Mouse (Mus musculus): ENCODE measurements around the gene Galnt6. TPM values are rescaled to one million over a fixed set of nuclear protein-coding genes. Genes with fewer than 3 reads are reported as not detected.
"Not testable (repeated sequence)": the region's sequence is repeated elsewhere in the genome, so short reads cannot be mapped to it uniquely, and the experiment has no call there.

Gene Galnt6
- 0.04 and 0.07 TPM in 2 replicates for polyA plus RNA-seq (2014; fragmentation: Nextera tagmentation; extraction: Ambion mirVana)

DNA sequence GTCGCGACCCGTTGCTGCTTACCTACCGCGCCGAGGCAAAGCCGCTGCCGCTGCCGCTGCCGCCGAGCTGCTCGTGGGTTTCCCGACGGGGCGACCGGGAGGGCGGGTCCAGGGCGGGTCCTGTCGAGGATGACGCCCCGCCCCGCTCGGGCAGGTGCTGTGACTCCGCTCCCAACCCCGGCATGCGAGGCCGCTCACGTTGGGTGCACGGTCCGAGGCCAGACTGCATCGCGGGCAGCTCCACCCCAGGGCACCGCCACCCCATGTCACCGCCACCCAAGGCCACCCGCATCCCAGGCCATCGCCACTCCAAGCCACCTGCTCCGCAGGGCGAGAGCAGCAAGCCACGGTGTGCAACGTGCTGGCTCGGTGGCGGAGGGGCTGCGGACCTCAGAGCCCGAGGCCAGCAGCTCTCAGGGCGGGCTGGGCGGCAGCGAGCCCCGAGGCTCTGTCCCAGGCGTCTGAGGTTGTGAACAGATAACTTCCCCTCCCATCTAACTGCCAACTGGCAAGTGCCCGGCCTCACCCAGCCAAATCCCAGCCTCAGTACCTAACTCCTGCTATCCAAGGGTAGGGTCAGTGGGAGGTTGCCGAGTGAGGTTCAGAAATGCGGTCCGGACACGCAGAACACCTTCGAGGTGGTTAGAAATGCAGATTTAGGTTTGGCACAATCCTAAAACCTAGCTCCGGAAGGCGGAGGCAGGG is at the start of gene Galnt6:
Gene Galnt6 (minus strand): TSS at position 96 of the 705 bp plus-strand sequence.
- Histone ChIP-seq H3K4me2 (ENCODE audit: low read depth, severe bottlenecking) (peak within 1 kb of the TSS; percentile 35), H3K36me3 (ENCODE audit: control insufficient read depth, insufficient read depth, low read length) (no peaks in the 10 kb centered on the region), H3K27me3 (ENCODE audit: control insufficient read depth, insufficient read depth, low read length) (peaks cover 38% of the 10 kb centered on the region), H3K4me3 (ENCODE audit: low read depth, low read length) (peak within 1 kb of the TSS; percentile 27), H3K9me3 (ENCODE audit: control insufficient read depth, low read length) (no peaks in the 10 kb centered on the region), H3K4me1 (ENCODE audit: control insufficient read depth, insufficient read depth, low read length) (0 out of 2 replicates have a peak, but pooled peaks cover 2% of the 10 kb centered on the region), H3K9ac (ENCODE audit: low read length) (no peak within 1 kb of the TSS), H3K27ac (replicated peaks; ENCODE audit: low read depth, low read length) (no peak within 1 kb of the TSS)
- 3% methylated on average over 54 of the region's 57 CpGs for WGBS
- DNase-seq (ENCODE audit: low spot score) (peak; percentile 54), ATAC-seq (ENCODE audit: insufficient number of reproducible peaks, low FRiP score, low TSS enrichment, low read depth) (no peak)

DNA sequence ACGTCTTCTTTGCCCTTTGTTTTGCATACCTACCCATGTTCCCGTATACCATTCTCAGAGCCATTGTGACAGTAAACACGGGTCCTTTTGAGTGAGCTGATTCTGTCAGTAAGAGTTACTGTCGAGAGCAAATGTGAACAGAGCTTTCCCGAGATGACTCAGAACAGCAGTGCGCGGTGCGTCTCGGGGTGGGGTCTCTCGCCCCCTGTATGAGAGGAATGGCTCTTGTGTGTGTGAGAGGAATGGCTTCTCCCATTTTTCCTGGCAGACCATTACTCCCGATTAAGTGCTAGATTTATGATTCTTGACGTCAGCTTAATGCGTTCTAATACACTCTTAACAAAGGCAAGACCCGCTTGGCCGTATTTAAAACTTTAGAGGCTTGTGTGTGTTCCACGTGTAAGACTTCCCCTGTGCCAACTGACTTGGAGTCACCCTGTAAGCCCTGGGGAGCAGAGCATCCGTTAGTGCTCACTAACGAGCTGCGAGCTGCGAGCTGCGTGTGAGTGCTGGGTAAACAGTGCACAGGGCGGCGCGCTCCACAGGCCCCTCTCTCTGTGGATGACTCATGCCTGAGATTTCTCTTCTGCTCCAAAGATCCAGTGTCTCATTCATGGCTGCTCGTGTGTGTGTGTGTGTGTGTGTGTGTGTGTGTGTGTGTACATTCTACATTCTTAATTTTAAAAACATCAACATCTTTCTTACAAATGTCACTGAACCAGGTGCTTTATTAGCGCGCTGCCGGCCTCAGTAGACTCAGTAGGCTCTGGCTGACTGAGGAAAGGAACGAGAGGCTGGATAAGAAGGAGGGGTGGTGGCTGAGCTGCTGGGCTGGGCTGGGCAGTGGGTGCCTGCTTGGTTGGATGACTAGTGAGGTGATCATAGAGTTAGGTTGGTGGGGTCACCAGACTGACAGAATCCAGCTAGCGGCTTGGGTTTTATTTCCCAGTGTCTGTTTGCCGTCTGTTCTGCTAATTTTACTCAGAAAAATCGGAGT is 48.1 kb upstream of the Galnt6 start:
- no peak overlapping the region for H3K4me2 ChIP-seq (ENCODE audit: low read depth, severe bottlenecking)

GRCm38 (mm10) chr15:100776424-100776823 is 47.2 kb upstream of the Galnt6 start:
- WGBS, result 96% methylated on average over 3 of the region's 3 CpGs
- no peaks in the 10 kb centered on the region for H3K36me3 ChIP-seq (ENCODE audit: control insufficient read depth, insufficient read depth, low read length)
- H3K4me2 ChIP-seq (ENCODE audit: low read depth, severe bottlenecking), result no peak overlapping the region
- H3K4me3 ChIP-seq (ENCODE audit: low read depth, low read length), result no peak overlapping the region
- peaks cover 16% of the 10 kb centered on the region for H3K4me1 ChIP-seq (ENCODE audit: control insufficient read depth, insufficient read depth, low read length)
- no peaks in the 10 kb centered on the region for H3K9me3 ChIP-seq (ENCODE audit: control insufficient read depth, low read length)
- H3K27me3 ChIP-seq (ENCODE audit: control insufficient read depth, insufficient read depth, low read length), result no peaks in the 10 kb centered on the region
- no peak overlapping the region for H3K9ac ChIP-seq (ENCODE audit: low read length)
- DNase-seq (ENCODE audit: low spot score) (no peak), ATAC-seq (ENCODE audit: insufficient number of reproducible peaks, low FRiP score, low TSS enrichment, low read depth) (no peak)
- H3K27ac ChIP-seq (replicated peaks; ENCODE audit: low read depth, low read length), result no peak overlapping the region

More for the DNA sequence above, 48.1 kb upstream of the Galnt6 start:
- H3K9me3 ChIP-seq (ENCODE audit: control insufficient read depth, low read length), result no peaks in the 10 kb centered on the region
- peaks cover 16% of the 10 kb centered on the region for H3K4me1 ChIP-seq (ENCODE audit: control insufficient read depth, insufficient read depth, low read length)
- H3K36me3 ChIP-seq (ENCODE audit: control insufficient read depth, insufficient read depth, low read length), result no peaks in the 10 kb centered on the region
- no peak overlapping the region for H3K9ac ChIP-seq (ENCODE audit: low read length)
- H3K4me3 ChIP-seq (ENCODE audit: low read depth, low read length), result no peak overlapping the region
- no peak for ATAC-seq (ENCODE audit: insufficient number of reproducible peaks, low FRiP score, low TSS enrichment, low read depth)
- H3K27ac ChIP-seq (replicated peaks; ENCODE audit: low read depth, low read length), result no peak overlapping the region
- H3K27me3 ChIP-seq (ENCODE audit: control insufficient read depth, insufficient read depth, low read length), result no peaks in the 10 kb centered on the region
- WGBS, result 50% methylated on average over 32 of the region's 32 CpGs
- DNase-seq (ENCODE audit: low spot score), result peak; percentile 37

GRCm38 (mm10) chr15:100775189-100776166 is 46.3 kb upstream of the Galnt6 start:
- Histone ChIP-seq H3K27me3 (ENCODE audit: control insufficient read depth, insufficient read depth, low read length) (no peaks in the 10 kb centered on the region), H3K27ac (replicated peaks; ENCODE audit: low read depth, low read length) (no peak overlapping the region), H3K4me3 (ENCODE audit: low read depth, low read length) (no peak overlapping the region), H3K4me1 (ENCODE audit: control insufficient read depth, insufficient read depth, low read length) (peaks cover 16% of the 10 kb centered on the region), H3K36me3 (ENCODE audit: control insufficient read depth, insufficient read depth, low read length) (no peaks in the 10 kb centered on the region), H3K9ac (ENCODE audit: low read length) (no peak overlapping the region), H3K4me2 (ENCODE audit: low read depth, severe bottlenecking) (no peak overlapping the region), H3K9me3 (ENCODE audit: control insufficient read depth, low read length) (no peaks in the 10 kb centered on the region)
- DNase-seq (ENCODE audit: low spot score) (peak; percentile 50), ATAC-seq (ENCODE audit: insufficient number of reproducible peaks, low FRiP score, low TSS enrichment, low read depth) (no peak)
- WGBS, result 33% methylated on average over 19 of the region's 19 CpGs

- 93% methylated on average over 6 of the region's 6 CpGs for WGBS
- not testable (repeated sequence) for H3K36me3 ChIP-seq (ENCODE audit: control insufficient read depth, insufficient read depth, low read length); H3K27ac ChIP-seq (replicated peaks; ENCODE audit: low read depth, low read length); H3K27me3 ChIP-seq (ENCODE audit: control insufficient read depth, insufficient read depth, low read length); DNase-seq (ENCODE audit: low spot score); H3K4me2 ChIP-seq (ENCODE audit: low read depth, severe bottlenecking); H3K9ac ChIP-seq (ENCODE audit: low read length); H3K4me3 ChIP-seq (ENCODE audit: low read depth, low read length); H3K9me3 ChIP-seq (ENCODE audit: control insufficient read depth, low read length); ATAC-seq (ENCODE audit: insufficient number of reproducible peaks, low FRiP score, low TSS enrichment, low read depth)
- H3K4me1 ChIP-seq (ENCODE audit: control insufficient read depth, insufficient read depth, low read length), result peaks cover 16% of the 10 kb centered on the region
Measured at GRCm38 (mm10) chr15:100773859-100774258, 44.7 kb upstream of the Galnt6 start.

- H3K27me3 ChIP-seq (ENCODE audit: control insufficient read depth, insufficient read depth, low read length), result no peaks in the 10 kb centered on the region
- no peak overlapping the region for H3K27ac ChIP-seq (replicated peaks; ENCODE audit: low read depth, low read length)
- H3K4me3 ChIP-seq (ENCODE audit: low read depth, low read length), result no peak overlapping the region
- peaks cover 16% of the 10 kb centered on the region for H3K4me1 ChIP-seq (ENCODE audit: control insufficient read depth, insufficient read depth, low read length)
- WGBS, result 87% methylated on average over 4 of the region's 4 CpGs
- ATAC-seq (ENCODE audit: insufficient number of reproducible peaks, low FRiP score, low TSS enrichment, low read depth) (no peak), DNase-seq (ENCODE audit: low spot score) (no peak)
- H3K4me2 ChIP-seq (ENCODE audit: low read depth, severe bottlenecking), result no peak overlapping the region
- H3K36me3 ChIP-seq (ENCODE audit: control insufficient read depth, insufficient read depth, low read length), result no peaks in the 10 kb centered on the region
- no peaks in the 10 kb centered on the region for H3K9me3 ChIP-seq (ENCODE audit: control insufficient read depth, low read length)
- no peak overlapping the region for H3K9ac ChIP-seq (ENCODE audit: low read length)
Measured at GRCm38 (mm10) chr15:100772685-100773084, 43.5 kb upstream of the Galnt6 start.

GRCm38 (mm10) chr15:100770338-100770737 is 41.2 kb upstream of the Galnt6 start:
- no peak overlapping the region for H3K27ac ChIP-seq (replicated peaks; ENCODE audit: low read depth, low read length)
- DNase-seq (ENCODE audit: low spot score) (no peak), ATAC-seq (ENCODE audit: insufficient number of reproducible peaks, low FRiP score, low TSS enrichment, low read depth) (no peak)
- H3K36me3 ChIP-seq (ENCODE audit: control insufficient read depth, insufficient read depth, low read length), result no peaks in the 10 kb centered on the region
- no peak overlapping the region for H3K4me3 ChIP-seq (ENCODE audit: low read depth, low read length)
- peaks cover under 1% of the 10 kb centered on the region for H3K4me1 ChIP-seq (ENCODE audit: control insufficient read depth, insufficient read depth, low read length)
- no peak overlapping the region for H3K4me2 ChIP-seq (ENCODE audit: low read depth, severe bottlenecking)
- H3K27me3 ChIP-seq (ENCODE audit: control insufficient read depth, insufficient read depth, low read length), result no peaks in the 10 kb centered on the region
- no peak overlapping the region for H3K9ac ChIP-seq (ENCODE audit: low read length)
- no peaks in the 10 kb centered on the region for H3K9me3 ChIP-seq (ENCODE audit: control insufficient read depth, low read length)
- 92% methylated on average over 5 of the region's 5 CpGs for whole genome bisulfite sequencing
